Mouse (Mus musculus): Measurements from ENCODE around the gene Ager.

Gene Ager

DNA sequence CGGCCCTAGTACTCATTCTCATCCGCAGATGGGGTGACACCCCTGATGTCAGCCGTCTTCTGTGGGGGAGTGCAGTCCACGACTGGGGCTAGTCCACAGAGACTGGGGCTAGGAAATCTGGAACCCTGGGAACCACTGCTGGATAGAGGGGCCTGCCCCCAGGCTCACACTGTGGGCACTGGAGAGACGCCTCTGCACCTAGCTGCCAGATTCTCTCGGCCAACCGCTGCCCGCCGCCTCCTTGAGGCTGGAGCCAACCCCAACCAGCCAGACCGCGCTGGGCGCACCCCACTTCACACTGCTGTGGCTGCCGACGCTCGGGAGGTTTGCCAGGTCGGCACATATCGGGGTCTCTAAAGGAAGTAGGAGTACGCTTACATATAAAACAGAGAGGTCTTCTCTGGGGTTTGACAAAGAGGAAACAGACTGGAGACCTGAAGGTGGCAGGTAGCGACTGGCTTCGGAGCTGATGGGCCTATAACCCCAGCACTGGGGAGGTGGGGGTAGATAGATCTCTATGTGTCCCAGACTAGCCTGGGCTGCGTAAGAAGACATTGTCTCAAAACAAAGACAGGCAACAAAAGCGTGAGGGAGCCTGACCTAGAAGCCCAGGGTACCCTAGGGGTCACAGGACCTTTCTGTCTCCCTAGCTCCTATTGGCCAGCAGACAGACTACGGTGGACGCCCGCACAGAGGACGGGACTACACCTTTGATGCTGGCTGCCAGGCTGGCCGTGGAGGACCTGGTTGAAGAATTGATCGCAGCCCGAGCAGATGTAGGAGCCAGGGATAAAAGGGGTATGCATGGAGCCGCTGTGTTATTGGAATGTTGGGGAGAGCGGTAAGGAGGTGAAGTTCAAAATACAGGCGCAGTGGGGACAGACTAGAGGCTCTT, 11.5 kb upstream of the Ager start:
- no peak for DNase-seq (ENCODE audit: low read depth, low spot score)

DNA sequence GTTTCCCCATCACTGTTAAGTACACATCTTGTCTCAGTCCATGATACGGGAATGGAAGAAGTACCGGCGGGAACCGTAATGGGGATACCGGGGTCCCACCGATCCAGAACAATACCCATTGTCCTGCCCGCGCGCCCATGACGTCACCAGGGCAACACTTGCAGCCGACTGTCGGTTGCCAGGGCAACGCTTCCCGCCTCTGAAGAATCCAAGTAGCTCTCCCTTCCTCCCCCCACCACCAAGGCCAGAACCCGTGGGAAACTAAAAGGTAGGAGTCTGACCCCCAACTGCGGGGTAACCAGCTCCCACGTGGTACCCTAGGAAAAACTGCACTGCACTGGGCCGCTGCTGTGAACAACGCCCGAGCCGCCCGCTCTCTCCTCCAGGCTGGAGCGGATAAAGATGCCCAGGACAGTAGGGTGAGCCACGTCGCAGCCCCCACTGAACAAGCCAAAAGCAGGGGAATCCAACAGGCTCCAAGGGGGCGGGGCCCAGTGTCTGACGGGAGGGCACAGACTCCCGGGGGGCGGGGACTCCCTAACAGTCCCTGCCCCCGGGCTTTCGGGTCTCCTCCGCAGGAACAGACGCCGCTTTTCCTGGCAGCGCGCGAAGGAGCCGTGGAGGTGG, 10.8 kb upstream of the Ager start:
- peak; percentile 84 for DNase-seq (ENCODE audit: low read depth, low spot score)

- DNase-seq (ENCODE audit: low read depth, low spot score): peak; percentile 92
Measured at GRCm38 (mm10) chr17:34587423-34587811, 10.2 kb upstream of the Ager start.

DNA sequence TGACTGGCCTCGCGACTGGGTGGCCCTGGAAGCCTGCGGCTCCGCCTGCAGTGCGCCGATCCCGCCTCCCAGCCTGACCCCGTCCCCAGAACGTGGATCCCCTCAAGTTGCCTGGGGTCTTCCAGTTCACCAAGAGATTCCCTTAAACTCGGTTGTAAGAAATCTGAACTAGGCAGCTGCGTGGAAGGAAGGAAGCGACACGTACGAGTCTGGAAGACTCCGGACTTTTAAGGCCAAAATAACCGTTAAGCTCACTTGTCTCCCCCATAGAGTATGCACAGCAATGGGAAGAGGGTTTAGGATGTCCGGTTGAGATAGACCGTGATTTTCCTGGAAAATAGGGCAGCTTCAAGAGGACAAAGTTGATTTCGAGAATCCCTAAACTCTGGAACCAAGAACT, 9.8 kb upstream of the Ager start:
- DNase-seq (ENCODE audit: low read depth, low spot score): no peak

- DNase-seq (ENCODE audit: low read depth, low spot score): no peak
Measured at GRCm38 (mm10) chr17:34588767-34589166, 8.9 kb upstream of the Ager start.

GRCm38 (mm10) chr17:34589206-34589605, 8.5 kb upstream of the Ager start:
- DNase-seq (ENCODE audit: low read depth, low spot score): no peak

DNA sequence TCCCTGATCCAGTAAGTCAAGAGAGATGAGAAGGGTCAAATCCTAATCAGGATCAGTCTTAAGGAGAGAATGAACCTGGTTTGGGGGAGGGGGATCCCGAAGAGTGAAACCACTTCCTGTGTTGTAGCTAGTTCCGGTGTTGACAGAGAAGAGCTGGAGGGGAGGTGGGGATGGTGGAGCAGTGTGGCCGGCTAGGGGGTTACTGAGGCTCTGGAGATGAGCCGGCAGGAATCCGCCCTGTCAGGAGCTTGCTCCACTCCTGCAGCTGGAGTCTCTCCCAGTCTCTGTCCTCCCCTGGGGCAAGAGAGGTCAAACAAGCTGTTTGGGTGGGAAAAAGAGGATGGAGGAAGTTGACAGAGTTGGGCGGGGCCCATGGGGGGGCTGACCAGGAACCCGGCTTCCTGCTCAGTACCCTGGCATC, 8.0 kb upstream of the Ager start, which contains the start of gene Gpsm3:
Gpsm3 (plus strand) TSS at position 126 of the 421 bp plus-strand sequence.
- DNase-seq (ENCODE audit: low read depth, low spot score): no peak

GRCm38 (mm10) chr17:34590154-34590987, 7.3 kb upstream of the Ager start:
- no peak for DNase-seq (ENCODE audit: low read depth, low spot score)

- no peak for DNase-seq (ENCODE audit: low read depth, low spot score)
Measured at GRCm38 (mm10) chr17:34591029-34591993, 6.4 kb upstream of the Ager start, which contains the start of gene Pbx2. TSS of gene Pbx2 (plus strand) at chr17:34591266.

DNA sequence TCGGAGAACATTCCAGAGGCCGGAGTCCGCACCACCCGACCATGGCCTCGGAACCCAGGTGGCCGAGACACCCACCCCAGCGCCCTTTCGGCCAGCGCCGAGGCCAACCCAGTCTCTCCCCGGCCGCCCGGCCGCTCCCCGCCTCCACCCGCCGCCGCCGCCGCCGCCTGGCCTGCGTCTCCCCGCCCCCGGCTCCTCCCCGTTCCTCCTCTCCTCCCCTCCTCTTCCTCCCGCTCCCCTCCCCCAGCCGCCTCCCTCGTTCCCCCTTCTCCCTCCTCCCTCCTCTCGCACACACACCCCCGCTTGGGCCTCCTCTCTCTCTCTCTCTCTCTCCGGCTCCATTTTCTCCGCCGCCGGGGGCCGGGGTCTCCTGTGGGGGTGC, 5.7 kb upstream of the Ager start:
- DNase-seq (ENCODE audit: low read depth, low spot score): peak; percentile 83

- DNase-seq (ENCODE audit: low read depth, low spot score): no peak
Measured at GRCm38 (mm10) chr17:34592581-34593549, 4.8 kb upstream of the Ager start.

DNA sequence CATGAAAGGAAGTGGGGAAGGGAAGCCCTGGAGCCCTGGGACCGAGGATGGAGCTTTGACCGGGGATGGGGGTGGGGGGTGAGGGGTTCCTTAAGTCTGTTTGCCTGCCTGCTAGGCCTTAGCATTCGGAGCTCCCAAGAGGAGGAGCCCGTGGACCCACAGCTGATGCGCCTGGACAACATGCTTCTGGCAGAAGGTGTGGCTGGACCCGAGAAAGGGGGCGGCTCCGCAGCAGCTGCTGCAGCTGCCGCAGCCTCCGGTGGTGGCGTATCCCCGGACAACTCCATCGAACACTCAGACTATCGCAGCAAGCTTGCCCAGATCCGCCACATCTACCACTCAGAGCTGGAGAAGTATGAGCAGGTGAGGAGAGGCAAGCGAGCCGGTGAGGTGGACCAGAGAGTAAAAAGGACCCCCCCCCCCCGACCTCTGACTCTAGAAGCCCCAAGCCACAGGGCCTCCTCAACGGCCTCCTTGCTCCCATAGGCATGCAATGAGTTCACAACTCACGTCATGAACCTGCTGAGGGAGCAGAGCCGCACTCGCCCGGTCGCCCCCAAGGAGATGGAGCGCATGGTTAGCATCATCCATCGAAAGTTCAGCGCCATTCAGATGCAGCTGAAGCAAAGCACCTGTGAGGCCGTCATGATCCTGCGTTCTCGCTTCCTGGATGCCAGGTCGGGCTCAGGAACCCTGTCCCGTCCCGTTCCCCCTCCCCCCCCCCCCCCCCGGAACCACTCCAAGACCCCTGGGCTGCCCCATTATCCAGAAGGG, 3.7 kb upstream of the Ager start:
- no peak for DNase-seq (ENCODE audit: low read depth, low spot score)

- no peak for DNase-seq (ENCODE audit: low read depth, low spot score)
Measured at GRCm38 (mm10) chr17:34596098-34596497, 1.6 kb upstream of the Ager start.

DNA sequence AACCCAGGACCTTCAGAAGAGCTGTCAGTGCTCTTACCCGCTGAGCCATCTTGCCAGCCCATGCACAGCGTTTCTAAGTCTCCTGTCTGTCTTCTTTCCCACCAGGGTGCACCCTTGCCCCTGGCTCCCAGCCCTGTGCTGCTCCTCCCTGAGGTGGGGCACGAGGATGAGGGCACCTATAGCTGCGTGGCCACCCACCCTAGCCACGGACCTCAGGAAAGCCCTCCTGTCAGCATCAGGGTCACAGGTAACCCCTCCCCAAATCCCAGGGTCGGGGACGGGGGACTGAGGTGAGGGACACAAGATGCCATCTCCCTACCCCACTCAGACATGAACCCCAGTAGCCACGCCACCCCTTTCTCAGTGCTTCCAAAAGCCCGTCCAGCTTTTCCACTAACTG, 2.2 kb downstream of the Ager start:
- no peak for DNase-seq (ENCODE audit: low read depth, low spot score)

DNA sequence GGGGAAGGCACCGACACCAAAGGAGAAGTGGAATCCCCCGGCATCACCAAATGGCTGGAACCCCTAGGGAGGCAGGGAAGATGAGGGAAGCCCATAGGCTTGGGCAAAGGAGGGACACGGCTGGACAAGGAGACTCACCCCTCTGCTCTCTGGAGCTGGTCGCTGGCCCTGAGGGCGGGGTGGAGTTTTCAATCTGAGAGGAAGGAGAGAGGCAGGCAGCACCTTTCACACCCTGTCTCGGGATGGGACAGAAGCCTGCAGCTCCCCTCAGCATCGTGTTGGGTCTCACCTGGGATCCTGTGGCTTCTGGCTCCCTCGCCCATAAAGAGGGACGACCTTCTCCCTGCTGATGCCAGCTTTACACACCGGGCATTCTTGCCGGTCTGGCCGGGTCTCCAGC, 4.1 kb downstream of the Ager start:
- no peak for DNase-seq (ENCODE audit: low read depth, low spot score)

DNA sequence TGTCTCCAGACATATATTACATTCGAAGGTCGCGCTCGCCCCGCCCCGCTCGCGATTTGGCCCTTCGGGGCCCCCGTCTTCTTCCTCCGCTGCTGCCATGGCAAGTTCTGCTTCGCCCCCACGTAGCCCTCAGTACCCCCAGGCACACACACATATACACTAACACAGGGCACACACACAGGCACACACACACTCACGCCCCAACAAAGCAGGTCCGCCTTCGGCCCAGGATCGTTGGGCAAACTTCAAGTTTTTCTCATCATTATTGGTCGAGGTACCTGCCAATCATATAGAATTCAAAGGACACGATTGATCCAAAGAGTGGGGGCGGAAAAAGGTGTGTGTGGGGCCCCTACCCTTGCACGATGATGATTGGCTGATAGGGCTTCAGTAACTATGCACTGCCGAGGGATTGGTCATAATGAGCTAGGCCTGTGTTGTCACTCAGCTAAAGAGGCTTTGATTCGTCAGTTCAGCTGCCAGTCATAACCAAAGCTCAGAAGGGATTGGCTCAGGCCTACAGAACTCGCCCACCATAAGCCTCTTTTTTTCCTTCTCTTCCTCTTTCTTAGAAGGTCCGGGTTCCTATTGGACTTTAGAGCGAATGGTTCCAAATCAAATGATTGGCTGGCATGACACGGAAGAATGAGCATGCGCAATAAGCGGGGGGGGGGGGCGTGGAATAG, 5.9 kb downstream of the Ager start, which contains the start of gene Rnf5:
Rnf5 (minus strand) TSS at position 316 of the 686 bp plus-strand sequence.
- DNase-seq (ENCODE audit: low read depth, low spot score): peak; percentile 98

GRCm38 (mm10) chr17:34604061-34604508, 6.4 kb downstream of the Ager start, which contains the start of gene Agpat1:
TSS of gene Agpat1 (plus strand) at chr17:34604262.
- DNase-seq (ENCODE audit: low read depth, low spot score): peak; percentile 98
